Mouse (Mus musculus): ENCODE results near the gene Gm20388. TPM values are rescaled to one million over a fixed set of nuclear protein-coding genes. Genes with fewer than 3 reads are reported as not detected.

Gene Gm20388
- total RNA-seq, 4 experiments from 2014 or later, result 0.17 to 15.1 (median 6.6) TPM

DNA sequence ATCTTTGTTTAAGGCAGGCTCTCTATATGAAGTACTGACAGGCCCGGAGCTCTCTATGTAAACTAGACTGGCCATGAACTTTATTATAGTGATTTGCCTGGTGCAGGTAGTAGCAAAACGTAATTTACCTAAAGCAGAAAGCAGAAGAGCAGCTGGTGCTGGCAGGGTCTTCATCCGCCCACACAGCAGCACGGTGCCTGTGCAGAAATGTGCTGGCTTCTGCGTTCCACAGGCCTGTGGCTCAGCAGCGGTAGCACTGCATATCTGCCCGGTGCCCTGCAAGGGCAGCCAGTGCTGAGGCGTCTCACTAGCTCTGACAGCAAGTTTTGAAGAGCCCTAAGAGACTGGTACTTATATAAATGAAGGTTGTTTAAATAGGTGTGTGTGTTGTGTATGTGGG is 44.7 kb downstream of the Gm20388 start:
- peak in 1 of 2 experiments; percentile 39 for DNase-seq (ENCODE audit: low spot score in 2 of 2)

DNA sequence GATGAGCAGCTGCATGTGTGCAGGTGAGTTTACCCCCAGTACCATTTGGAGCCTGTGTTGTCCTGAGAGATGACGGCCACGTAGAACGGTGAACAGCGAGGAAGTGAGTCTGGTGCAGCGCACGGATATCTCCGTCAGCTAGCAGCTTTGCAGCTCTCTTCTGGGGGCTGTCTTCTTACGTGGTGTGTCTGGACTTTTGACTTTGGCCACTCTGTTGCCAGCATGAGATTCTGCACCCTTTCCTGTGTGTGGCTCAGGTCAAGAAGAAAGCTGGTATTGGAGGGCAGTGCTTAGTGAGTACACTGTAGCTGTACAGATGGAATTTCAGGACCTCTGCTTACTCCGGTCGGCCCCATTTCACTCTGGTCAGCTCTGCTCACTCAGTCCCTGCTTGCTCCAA is 47.4 kb downstream of the Gm20388 start:
- no peak for DNase-seq (ENCODE audit: low spot score in 2 of 2)

DNA sequence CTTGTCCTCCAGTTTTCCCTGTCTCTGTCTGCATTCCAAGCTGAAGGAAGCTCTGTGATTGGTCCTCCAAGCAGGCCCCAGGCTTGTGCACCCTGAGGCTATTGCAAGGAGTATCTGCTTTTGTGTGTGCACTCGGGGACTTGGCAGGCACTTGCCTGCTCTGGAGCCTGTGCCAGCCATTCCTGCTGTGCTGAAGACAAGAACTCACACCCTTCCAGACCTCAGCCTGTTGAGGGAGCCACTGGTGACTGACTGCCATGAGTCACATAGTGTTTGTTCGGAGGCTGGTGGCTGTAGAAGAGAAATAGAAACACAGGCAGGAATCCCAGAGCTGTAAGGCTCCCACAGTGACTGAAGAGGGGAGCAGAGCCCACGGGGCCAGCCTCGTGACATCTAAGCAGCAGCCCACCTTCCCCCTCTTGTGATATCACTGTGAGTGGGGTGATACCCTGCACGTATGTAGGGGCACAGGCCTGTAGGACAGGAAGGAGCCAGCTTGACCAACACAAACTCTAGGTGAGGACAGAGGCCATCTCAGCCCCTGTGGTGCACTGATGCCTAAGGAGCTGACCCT is 50.0 kb downstream of the Gm20388 start:
- DNase-seq (ENCODE audit: low spot score in 2 of 2), result peak; percentile 58 to 62

DNA sequence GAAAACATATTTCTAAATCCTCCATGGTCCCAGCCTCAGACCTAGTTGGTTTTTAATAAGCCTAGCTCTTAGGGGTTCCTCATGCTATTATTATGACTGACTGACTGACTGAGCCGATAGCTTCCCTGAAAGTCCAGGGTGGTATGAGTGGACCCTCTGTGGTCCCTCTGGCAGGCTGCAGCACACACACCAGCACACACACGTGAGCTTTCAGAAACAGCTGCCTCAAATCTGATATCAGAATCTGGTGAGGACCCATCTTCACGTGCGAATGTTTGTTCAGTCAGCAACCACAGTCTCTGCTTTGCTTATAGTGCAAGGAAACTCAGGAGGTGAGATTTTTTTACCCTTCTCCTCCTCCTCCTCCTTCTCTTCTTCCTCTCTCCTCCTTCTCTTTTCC is 54.2 kb downstream of the Gm20388 start:
- DNase-seq (ENCODE audit: low spot score in 2 of 2), result no peak

DNA sequence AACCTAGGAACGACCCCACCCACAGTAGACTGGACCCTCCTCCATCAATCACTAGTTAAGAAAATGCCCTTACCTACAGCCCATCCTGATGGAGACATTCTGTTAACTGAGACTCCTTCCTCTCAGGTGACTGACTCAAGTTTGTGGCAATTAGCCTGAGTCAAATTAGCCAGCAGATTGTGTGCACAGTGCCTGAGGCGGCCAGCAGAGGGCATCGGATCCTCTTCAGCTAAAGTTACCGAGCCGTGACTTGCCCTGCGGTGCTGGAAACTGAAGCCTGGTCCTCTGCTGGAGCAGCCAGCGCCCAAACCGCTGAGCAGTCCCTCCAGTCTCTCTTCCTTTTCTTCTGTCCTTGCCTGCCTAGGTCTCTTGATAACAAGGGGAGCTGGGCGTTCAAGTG is 56.8 kb downstream of the Gm20388 start:
- no peak for DNase-seq (ENCODE audit: low spot score in 2 of 2)

DNA sequence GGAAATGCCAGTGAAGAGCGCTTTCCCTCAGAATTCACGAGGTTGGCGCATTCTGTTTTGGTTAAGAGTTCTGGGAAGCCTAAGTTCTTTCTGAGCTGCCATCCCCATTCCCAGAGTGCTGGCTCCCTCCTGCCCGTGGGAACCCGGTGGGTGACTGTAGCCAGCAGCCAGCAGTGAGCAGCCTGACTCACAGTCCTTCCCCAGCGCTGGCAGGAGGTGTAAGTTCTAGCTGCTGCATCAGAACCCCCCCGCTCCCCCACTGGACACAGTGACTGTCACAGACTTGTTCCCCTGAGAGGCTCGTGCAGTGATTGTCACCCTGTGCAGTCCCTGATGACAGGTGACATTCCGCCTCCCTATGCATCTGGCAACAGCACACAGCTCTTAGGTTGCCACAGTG is 59.5 kb downstream of the Gm20388 start:
- DNase-seq (ENCODE audit: low spot score in 2 of 2), result no peak

DNA sequence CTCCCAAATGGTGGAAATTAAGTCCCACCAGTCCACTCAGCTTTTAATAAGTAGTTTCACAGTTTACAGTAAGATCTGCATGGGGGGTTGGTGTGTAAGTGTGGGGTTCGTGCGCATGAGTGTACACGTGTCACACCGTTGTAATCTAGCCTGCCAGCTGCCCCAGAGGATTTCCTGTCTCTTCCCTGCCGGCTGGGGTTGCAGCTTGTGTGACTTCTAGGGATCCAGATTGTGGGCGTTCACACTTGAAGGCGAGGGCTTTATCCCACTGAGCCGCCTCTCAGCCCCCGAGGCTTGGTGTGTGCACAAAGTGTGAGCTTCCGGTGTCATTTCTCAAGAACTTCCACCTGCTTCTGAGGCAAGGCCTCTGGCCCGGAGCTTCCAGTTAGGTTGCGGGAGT is 61.9 kb downstream of the Gm20388 start:
- no peak for DNase-seq (ENCODE audit: low spot score in 2 of 2)

DNA sequence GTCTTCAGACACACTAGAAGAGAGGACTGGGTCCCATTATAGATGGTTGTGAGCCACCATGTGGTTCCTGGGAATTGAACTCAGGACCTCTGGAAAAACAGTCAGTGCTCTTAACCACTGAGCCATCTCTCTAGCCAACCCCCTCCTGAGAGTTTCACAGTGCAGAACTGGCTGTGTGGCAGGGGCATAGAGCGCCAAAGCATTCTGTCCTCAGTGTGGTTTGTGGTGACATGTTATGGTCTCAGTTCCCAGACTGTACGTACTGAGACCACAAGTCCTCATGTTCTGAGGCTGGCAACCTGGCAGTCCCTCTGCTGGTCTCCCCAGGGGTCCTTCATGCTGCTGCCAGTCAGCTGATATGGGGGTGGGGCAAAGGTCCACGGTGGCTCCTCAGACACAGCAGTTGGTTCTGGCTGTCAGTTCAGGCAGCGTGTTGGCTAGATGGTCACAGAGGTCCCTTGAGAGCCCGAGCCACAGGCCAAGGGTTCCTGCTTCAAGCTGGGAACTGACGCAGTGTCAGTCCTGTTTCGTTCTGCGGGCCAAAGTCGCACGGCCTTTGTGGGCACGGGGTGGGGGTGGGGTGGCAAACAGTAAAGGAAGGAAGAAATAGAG is 68.2 kb downstream of the Gm20388 start:
- DNase-seq (ENCODE audit: low spot score in 2 of 2), result no peak

DNA sequence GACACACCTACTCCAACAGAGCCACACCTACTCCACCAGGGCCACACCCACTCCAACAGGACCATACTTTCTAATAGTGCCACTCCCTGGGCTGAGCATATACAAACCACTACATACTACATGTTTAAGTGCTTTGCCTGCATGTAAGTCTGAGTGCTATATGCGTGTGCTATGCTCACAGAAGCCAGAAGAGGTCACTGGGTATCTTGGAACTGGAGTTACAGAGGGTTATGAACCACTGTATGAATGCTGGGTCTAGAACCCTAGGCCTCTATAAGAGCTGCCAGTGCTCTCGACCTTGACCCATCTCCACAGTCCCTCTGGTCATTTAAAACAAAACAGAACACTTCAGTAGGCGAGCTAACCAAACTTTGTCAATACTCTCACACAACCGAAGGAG is 70.6 kb downstream of the Gm20388 start:
- DNase-seq (ENCODE audit: low spot score in 2 of 2), result no peak

DNA sequence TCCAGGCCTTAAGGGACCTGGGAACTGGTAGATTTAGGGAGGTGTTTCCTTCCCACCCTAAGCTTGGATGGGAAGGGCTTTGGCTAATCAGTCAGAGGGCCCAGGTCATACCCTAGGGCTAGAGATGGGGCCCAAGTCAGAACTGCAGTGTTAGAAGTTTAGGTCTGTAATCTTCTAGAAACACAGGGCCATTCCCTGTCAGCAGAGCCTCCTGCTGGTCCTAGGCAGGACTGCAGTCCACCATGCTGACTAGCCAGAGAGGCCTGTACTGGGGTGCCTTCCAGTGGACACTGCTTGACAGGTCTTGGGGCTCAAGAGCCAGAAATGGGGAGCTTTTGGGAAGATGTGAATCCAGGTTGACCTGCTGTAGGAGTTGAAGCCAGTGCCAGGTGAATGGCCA is 73.4 kb downstream of the Gm20388 start:
- DNase-seq (ENCODE audit: low spot score in 2 of 2), result no peak

DNA sequence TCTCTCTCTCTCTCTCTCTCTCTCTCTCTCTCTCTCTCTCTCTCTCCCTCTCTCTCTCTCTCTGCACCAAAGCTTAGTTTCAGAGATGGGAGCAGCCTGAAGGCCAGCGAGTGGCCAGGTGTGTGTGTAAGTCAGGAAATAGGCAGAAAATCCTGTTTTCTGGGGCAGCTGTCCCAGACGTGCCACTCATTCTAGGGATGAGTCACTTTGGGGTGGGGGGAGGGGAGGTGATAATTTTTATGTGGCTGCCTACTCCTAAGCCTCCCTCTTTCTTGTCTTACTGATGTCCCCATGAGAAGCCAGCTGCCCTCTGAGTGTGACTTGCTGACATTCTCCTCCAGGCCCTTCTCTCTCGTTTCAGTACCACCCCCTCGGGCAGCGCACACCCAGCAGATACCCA is 75.5 kb downstream of the Gm20388 start:
- DNase-seq (ENCODE audit: low spot score in 2 of 2), result no peak

DNA sequence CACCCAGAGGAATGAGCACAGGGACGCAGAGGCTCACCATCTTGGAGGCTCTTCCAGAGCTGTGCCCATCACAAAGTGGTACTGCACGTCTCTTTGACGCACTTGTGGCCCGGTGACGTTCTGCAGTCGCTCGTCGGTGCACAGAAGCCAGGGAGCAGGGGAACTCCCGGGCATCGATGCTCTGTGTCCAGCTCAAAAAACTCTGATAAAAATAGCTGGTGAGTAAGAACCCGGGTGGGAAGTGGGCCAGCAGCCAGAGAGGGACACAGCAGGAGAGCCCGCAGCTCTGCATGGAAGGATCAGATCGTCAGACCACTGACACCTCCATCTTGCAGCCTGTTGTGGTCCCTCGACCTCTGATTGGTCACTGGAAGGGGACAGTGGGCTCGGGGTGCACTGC is 77.4 kb downstream of the Gm20388 start:
- DNase-seq (ENCODE audit: low spot score in 2 of 2), result no peak

DNA sequence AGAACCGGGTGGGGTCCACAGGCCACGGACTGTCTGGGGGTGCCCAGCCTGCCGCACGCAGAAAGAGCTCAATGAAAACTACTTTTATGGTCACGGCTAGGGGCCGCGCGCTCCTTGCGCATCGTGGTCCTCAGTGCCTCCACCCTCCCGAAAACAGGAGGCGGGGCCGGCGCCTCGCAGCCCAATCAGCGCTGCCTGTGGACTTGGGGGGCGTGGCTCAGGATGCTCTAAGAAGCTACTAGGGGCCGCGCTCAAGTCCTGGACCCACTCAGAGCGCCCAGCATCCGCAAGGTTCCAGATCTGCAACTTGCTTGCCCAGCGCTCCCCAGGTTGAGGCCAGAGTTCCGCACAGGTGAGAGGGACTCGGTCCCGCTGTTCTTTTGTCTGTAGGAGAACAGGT is 81.6 kb downstream of the Gm20388 start, which contains the start of gene Crispld2:
Crispld2 (plus strand) TSS at position 190 of the 400 bp plus-strand sequence.
- DNase-seq (ENCODE audit: low spot score in 2 of 2), result peak; percentile 39 to 61

DNA sequence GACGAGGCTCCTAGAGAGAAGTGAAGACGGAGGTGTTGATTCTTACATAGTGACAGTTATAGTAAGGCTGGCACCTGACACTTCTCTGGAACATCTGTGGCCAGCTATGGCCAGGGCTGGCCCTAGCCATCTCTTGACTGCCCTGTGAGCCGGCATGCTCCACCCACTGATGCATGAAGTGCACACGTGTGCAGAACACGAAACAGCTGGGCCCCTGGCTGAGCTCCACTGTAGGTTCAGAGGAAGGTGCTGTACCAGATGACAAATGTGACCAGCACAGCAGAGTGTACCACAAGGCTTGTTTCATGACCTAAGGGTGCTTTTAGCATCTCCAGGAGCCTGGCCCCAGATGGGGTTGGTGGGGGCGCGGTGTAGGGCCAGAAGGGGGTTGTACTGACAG is 83.5 kb downstream of the Gm20388 start:
- DNase-seq (ENCODE audit: low spot score in 2 of 2), result no peak

DNA sequence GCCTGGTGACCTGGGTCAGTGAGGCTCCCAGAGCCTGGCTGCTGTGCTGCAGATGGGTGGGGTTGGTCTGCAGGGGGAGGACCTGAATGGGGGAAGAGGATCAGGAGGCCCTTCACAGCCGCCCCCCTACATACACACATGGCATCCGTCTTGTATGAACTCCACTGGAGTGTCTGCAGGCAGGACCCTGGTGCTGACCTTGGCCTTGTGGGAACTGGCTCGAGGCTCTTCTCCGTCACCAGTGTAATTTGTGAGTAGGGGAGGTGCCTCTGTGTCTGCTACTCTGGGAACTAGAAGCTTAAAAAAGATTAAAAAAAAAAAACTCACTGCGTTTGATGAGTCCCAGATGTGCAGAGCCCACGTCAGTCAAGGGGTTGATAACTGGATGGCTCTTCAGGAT is 83.9 kb downstream of the Gm20388 start:
- no peak for DNase-seq (ENCODE audit: low spot score in 2 of 2)

DNA sequence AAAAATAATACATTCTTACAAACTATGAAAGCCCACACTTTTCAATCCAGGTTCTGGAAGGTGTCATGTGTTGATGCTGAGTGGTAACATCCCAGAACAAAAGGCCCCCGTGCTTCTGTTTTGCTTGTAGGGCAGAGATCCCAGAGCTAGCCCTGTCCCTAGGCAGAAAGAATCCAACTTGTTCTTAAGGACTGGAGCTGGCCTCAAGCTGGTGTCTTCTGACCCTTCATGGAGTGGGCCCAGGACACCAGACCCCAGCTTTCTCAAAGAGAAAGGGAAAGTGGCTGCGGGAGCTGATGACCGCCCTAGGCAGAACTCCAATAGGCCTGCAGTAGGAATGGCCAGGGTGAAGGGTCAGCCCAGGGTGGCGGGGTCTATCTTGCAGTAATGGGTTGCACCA is 86.6 kb downstream of the Gm20388 start:
- no peak for DNase-seq (ENCODE audit: low spot score in 2 of 2)

DNA sequence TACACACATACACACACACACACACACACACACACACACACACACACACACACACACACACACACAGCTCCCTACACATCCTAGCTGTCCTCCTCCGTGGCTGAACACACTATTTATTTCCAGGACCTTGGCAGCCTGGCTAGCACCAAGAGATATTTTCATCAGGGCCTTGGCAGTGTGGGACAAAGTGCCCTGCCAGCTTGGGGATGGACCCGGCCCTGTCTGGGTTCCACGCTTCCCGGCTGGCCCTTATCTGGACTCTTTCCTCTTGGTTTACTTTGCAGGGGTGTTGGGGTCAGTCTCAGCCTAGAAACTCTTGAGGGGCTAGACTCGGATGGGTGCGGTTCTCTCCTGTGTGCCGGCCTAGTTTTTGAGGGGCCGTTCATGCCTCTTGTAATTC is 89.8 kb downstream of the Gm20388 start:
- no peak for DNase-seq (ENCODE audit: low spot score in 2 of 2)

DNA sequence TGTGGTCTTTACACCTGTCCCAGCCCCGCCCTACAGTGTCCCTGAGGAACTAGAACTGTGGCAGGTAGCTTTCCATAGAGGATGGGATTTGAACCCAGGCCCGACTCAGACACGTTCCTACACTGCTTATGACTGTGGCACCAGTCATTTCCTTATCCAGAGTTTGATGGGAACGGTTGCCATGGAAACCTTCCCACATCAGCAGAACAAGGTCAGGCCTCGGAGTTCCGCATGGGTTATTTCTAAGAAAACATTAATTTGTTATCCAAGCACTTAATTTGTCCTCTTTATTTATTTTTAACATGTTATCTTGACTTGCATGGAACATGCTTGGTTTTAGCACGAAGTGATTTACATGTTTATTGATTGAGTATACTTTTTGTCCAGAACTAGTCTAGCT is 91.1 kb downstream of the Gm20388 start:
- no peak for DNase-seq (ENCODE audit: low spot score in 2 of 2)

DNA sequence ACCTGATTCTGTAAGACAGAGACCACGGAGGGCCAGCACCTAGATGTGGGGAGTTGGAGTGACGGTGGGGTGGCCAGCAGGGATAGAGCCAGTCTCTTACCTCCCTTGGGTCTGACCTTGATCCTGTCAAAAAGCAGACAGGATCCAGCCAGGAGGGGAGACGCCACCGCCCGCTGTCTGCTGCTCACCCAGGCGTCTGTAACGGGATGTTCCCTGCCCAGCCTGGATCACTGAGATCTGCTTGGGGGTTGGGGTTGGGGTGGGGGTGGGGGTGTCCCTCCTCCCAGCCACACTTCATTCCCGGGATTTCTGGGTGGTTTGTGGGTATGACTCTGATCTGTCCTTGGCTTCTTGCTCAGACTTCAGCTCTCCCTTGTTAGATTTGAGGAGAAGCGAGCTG is 91.7 kb downstream of the Gm20388 start:
- DNase-seq (ENCODE audit: low spot score in 2 of 2), result no peak

DNA sequence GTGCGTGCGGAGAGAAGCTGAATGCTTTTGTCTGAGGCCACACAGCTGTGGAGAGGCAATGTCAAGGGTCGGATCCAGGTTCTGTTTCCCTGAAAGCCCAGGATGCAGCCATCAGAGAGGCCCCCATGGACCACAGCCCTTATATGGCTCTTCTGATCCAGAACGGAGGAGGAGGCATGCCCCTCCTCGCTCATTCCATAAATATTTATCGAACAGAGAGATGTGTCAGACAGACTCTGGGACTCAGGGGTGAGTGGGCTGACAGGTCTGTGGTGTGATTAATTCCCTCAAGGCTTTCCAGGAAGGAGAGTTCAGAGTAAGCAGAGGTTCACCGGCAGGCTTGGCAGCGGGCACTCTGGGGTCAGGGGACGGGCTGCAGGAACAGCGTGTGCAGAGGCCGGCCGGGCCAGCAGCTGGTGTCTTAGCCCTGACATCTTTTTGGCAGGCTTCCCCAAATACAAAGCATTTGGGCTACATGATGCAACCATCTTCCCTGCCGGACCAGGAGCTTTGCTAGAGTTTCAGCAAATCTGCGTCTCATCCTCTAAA is 93.6 kb downstream of the Gm20388 start:
- no peak for DNase-seq (ENCODE audit: low spot score in 2 of 2)

DNA sequence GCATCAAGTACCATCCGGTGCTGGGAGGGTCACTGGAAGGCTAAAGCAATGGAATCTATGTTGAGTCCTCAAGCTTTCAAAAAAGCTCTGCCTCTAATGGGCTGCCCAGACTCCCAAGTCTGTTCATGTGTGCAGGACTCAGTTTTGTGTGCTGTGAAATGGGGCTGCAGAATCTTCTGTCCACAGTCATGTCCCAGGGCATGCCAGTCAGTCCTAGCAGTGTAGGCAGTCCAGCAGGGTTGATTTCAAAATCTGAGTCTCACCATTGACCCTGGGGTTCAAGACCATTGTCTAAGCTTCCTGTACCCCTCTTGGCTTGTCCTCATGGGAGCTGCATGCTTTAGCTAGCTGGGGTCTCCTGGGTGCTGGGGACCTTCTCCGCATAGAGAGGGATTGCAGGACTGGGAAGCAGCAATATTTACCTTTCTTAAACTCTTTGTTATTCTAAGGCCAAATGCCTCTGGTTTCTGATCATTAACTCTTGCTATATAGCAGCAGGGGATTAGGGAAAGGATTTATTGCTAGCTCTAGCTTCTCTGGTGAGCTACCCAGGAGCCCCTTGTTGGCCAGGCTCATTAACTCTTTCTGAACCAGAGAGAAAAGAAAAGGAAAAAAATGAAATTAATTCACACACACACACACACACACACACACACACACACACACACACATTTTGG is 94.2 kb downstream of the Gm20388 start:
- DNase-seq (ENCODE audit: low spot score in 2 of 2), result no peak

DNA sequence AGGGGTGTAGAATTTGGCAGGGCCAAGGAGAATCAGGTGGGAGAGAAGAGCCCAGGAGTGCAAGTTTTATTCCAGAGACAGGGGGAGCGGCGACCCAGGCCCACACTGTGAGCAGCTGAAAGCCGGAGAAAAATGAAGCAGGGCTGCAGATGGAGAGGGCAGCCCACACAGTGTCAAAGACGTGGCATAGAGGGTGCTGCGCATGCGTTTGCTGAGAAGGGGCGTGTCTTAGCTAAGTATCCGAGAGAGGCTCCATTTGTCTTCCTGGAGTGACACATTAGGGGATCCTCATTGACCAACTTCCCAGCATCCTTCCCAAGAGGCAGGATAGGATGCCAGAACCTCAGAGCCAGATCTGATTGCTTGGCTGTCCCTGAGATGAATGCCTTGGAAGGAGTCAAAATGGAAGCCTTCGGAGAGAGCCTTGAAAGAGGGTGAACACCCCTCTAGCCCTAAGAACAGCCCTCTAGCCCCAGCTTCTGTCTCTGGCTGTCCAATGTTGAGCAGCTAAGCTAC is 96.1 kb downstream of the Gm20388 start:
- no peak for DNase-seq (ENCODE audit: low spot score in 2 of 2)

DNA sequence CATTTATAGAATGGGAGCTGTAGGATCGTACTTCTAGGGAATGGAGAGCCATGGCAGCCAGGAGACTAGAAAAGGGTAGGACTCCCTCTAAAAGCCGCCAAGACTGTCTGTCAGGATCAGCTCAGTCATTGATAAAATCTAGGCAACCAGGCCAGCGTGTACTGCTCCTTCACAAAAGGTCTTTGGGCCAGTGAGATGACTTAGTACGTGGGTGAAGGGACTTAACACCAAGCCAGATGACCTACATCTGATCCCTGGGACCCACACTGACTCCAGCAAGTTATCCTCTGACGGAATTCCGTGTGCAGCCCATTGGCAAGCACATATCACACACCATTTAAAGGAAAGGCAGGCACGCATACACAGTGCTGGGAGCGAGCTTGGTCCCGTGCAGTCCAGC is 96.5 kb downstream of the Gm20388 start:
- no peak for DNase-seq (ENCODE audit: low spot score in 2 of 2)
